Mouse (Mus musculus) cortical plate, adult 2 months (tissue): ENCODE data around the gene Man2a1.

ENCODE experiments used
- CTCF ChIP-seq: fragments of 200-500 bp; IDR thresholded peaks from 2 replicates; pipeline ENCODE4 v1.5.1; 2011; ENCODE audit warnings: mild to moderate bottlenecking, control low read depth, low read length; ENCODE audit not compliant: insufficient read depth; ENCODE audit errors: extremely low read depth
- POLR2A ChIP-seq: fragments of 200-500 bp; IDR thresholded peaks from 2 replicates; pipeline ENCODE4 v1.6.1; 2011; ENCODE audit warnings: mild to moderate bottlenecking, low read length, control low read depth; ENCODE audit not compliant: insufficient read depth; ENCODE audit errors: extremely low read depth

DNA sequence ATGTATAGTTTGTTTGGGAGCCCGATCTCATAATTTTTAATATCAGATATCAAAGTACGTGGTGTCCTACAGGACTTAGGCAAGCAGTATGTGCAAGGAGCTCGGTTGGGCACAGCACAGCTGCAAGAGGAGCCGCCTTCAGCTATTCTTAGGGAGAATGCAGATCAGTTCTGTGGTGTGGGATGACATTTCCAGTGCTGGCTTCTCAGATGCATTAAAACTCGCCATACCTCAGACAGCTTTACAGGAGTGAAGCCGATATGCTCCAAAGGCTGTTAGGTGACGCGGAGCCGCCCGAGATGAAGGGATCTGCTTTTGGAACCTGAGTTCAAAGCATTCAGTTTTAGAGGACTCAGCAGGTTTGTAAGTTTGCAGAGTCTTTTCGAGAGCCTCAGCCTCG is 30.0 kb downstream of the Man2a1 start:
- TF ChIP-seq CTCF (no peak), POLR2A (no peak)
